Mouse (Mus musculus) megakaryocyte, adult 5-6 weeks (primary cell): ENCODE results near the gene Scrn2. TPM values are rescaled to one million over a fixed set of nuclear protein-coding genes. Genes with fewer than 3 reads are reported as not detected.

Source experiments
- ATAC-seq: 2 replicates; pipeline ENCODE4 v1.8.0; 2016; ENCODE audit warnings: mild to moderate bottlenecking, inconsistent platforms; ENCODE audit not compliant: poor library complexity, severe bottlenecking
- total RNA-seq, 2 experiments: library from RNA; stranded (forward) in 1 of 2; stranded (reverse) in 1 of 2; fragments of 153-499, 151-499 nt in 1 of 2; fragments of 221-1000, 200-1000 nt in 1 of 2; gene quantifications; 2 replicates each; pipeline versions ENCODE4 v1.2.3 to v1.2.4; 2015 to 2017

Gene Scrn2
- total RNA-seq, 2 experiments from 2014 or later: 1.4 to 5.1 TPM

DNA sequence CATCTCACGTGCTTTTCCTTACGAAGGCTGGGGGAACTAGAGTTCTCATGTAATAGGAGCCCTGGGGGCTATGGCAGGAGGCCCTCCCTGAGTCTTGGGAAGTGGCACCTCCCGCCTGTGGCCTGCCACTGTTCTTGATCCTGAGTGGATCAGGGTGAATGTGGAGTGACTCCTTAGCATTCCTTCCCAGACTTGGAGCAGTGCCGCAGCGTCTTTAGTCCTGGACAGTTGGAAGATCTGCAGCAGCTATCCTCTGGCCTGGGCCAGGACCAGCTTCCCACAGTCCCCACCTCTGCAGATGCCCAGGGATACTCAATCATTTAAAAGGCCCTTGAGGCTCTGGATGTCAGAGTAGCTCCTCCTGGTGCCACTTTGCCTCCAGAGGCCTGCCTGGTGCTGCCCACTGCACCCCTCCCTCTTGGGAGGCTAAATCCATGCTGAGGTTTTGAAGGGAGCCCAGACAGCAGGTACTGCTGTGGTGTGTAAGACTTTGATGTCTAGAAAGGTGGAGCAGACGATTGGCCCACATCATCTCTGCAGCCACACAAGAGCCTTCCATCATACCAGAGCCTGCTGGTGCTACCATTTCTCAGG lies 19.9 kb downstream of the Scrn2 start:
- no peak for ATAC-seq

DNA sequence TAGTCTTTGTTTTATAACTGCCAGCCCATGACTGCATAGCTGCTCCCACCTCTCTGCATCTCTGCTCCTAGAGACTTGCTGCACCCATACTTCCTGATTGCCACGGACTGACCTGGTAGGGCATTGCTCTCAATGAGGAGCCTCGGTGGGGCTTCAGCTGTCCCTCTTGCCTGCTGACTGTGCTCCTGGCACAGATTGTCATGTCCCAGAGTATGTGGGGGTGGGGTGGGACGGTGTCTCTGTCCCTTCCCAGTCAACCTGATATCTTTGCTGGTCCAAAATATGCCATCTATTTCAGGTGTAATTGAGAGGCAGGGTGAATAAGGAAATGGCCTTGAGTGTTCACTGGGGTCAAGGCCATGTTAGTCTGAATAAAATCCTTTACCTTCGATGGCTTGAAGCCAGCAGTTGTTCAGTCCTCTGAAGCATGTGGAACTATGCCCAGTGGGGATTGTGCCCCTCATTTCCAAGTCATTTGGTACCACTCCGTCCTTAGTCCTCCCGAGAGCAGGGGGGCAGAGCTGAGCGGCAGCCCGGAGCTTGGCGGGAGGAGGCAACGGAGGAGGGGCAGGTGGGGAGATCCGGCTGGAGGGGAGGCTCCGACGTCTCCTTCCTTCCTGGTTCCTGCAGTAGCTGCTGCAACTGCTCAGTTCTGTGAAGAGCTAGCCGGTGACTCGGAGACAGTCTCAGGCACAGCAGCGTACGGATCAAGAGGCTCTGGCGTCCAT lies 20.6 kb downstream of the Scrn2 start, which contains the start of gene Osbpl7:
Gene Osbpl7, plus strand, starts transcription at position 413 of the 728 bp plus-strand sequence.
- ATAC-seq: peak; percentile 77

DNA sequence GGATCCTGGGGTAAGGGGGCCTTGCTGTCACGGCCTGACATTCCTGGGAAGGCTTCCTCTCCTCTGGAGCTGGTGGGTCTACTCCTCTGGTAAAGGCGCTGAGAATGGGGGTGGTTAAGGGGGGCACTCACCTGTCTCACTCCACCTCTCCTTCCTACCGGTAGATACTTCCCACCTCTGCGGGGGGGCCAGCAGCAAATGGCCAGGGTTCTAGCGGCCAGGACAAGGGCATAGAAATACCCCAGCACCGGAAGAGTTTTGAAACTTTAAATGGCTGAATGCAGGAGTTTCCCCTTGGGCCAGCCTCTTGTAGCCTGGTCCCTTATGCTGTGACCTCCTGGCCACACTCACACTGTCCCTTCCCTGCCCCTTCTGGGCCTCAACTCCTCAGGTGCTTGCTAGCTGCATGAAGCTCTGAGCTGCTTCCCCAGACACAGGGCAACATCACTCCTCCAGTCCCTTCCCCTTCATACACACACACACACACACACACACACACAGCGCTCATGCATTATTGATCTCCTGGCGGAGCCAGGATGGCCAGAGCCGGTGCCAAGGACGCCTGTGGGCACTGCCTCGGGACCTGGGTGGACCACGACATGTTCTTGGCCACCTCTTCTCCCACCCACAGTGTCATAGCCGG lies 21.3 kb downstream of the Scrn2 start:
- peak; percentile 17 for ATAC-seq

DNA sequence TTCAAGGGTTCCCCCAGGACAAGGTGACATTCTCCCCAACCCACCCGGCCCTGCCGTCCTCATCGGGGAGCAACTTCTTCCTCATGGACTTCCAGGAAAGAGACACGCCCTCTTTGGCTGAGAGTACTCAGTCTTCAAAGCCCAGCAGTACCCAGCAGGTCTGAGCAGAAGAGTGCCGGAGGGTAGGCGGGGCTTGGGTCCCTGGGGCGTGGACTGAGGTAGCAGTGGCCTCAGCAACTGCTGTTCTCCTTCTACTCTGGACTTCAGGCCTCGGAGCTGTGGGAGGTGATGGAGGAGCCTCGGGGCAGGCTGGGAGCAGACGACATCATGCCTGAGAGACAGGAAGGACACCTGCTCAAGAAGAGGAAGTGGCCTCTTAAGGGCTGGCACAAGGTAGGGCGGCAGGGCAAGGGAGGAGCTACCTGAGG lies 22.5 kb downstream of the Scrn2 start:
- ATAC-seq: peak; percentile 70

DNA sequence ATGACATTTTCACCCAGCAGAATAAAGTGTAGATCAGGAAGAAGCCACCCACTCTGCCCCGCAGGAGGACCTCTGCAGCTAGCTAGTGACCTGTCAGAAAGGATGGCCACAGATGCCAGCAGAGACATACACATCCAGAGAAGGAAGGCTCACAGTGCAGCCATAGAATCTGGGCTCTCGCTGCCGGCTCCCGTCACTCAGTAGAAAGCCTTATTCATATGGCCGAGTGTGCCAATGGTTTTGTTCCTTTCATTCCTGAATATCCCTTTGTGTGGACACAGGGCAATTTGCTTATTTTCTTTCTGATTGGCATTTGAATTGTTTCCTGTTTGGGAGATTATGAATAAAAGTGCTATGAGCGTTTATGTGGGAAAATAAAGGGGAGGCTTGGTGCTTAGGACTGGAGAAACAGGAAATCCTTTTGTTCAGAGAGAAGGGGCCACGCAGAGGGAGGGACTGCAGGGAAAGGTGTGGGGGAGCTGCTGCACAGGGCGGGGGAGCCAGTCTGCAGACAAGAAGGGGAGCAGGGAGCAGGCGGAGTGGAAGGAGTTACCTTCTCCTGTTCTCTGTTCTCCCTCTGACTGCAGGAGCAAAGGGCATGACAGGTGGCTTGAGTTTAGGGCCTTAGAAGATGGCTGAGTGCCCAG lies 33.7 kb downstream of the Scrn2 start:
- no peak for ATAC-seq

DNA sequence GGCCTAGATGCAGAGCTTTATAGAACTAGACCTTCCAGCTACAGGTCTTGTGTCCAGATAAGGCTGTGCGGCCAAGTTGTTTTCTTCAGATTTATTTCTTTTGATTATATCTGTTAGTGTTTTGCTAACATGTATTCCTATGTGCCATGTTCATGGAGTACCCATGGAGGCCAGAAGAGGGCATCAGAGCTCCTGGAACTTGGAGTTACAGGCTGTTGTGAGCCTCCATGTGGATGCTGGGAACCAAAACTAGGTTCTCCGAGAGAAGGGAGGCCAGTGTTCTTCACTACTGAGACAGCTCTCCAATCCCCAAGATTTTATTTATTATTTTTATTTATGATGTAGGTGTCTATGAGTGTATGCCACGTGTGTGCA lies 34.2 kb downstream of the Scrn2 start:
- ATAC-seq: no peak

DNA sequence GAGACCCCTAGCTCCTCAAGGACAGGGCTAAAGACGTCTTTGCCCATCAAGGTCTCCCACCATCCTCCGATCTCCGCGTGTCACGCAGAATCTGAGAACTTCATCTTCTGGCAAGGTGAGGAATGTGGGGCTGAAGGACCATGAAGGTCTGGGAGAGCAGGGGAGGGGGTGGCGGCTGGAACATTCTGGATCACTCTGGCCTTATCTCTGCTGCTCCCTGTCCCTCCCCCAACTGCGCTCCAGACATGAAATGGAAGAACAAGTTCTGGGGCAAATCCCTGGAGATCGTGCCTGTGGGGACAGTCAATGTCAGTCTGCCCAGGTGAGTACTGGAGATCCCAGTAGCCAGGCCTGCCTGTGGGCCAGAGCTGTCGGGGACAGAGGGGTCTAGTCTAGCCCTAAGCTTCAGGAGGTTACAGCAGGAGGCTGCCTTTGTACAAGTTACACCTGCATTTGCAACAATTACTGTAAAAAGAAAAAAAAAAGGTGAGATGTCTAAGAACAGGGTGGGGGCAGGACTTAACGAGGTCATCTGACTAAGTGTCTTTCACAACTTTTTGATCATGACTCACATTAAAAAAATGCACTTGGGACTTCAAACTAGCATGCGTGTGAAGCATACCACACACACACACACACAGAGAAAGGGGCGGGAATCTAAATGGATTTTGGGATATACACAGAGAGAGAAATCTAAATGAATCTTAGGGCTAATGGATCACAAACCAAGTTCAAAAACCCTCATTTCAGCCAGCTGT lies 36.0 kb downstream of the Scrn2 start:
- no peak for ATAC-seq

DNA sequence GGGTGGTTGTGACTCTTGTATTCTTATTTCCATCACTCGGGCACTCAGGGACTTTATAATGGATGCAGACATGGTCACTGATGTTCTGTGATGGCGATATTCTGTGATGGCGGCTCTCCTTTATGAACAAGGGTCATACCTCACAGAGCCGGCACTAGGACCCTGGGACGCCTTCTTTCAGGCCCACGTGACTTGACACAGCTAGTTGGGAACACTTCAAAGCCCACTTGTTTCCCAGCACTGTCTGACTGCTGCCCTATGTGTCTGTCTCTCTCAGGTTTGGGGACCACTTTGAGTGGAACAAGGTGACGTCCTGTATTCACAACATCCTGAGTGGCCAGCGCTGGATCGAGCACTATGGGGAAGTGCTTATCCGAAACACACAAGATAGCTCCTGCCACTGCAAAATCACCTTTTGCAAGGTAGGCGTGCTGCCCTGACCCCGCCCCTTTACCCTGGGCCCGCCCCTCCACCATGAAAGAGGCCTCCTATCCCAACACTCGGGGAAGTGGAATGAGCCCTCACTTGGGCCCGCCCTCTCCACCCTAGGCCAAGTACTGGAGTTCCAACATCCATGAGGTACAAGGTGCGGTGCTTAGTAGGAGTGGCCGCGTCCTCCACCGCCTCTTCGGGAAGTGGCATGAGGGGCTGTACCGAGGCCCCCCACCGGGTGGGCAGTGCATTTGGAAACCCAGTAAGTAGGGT lies 37.1 kb downstream of the Scrn2 start:
- no peak for ATAC-seq

DNA sequence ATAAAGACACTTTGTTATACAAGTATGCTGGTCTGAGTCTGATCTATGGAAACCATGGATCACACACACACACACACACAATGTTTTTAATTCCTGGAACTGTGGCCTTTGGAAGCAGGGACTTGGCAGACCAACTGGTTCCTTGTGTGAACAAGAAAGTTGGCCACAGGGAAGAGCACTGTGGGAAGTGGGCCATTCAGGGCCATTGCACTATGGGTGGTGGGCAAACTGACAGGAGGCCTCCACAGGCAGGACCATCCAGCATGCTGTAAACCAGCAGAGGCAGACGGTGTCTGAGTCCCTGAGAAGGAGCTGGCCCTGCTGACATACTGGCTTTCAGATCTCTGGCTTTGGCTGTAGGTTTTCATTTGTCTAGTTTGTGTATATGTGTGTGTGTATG lies 39.6 kb downstream of the Scrn2 start:
- no peak for ATAC-seq

DNA sequence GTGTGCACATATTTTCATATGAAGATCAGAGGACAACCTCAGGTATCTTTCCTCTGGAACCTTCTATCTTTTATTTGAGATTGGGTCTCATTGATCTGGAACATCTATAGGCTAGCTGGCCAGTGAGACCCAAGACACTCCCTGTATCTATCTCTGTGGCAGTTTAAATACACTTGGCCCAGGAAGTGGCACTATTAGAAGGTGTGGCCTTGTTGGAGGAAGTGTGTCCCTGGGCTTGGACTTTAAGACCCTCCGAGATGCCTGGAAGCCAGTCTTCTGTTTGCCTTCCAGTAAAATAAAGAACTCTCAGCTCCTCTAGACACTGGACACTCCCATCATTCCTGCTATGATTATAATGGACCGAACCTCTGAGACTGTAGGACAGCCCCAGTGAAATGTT lies 40.0 kb downstream of the Scrn2 start:
- ATAC-seq: no peak

DNA sequence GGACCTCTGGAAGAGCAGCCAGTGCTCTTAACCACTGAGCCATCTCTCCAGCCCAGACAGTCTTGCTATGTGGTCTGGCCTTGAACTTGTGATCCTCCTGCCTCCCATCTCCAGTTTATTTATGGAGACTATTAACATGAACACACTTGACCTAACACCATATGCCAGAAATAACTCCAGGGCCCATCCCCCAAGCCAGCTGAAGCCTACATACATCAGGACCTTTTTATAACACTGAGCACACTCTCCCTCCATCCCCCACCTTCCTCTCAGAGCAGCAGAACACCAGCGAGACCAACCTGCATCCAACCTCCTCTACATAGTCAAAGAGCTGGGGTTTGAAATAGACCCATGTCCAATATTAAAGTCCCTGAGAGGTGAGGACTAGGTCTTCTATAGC lies 41.4 kb downstream of the Scrn2 start:
- no peak for ATAC-seq

DNA sequence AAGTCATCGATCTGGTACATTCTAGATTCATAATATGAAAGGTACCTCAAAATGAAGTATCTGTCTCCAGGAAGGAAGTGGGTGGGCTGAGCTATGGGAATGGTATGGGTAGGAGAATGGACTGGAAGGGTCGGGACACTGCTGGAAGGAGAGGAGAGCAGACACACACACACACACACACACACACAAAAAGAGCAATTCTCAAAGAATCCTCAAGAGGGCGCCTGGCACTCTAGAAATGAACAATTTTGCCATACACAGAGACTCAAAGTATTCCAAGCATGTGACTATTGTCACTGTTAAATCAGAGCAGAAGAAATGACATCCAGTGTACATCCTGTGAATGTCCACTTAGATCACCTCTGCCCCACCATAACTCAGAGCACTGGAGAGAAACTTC lies 42.8 kb downstream of the Scrn2 start:
- peak; percentile 47 for ATAC-seq

DNA sequence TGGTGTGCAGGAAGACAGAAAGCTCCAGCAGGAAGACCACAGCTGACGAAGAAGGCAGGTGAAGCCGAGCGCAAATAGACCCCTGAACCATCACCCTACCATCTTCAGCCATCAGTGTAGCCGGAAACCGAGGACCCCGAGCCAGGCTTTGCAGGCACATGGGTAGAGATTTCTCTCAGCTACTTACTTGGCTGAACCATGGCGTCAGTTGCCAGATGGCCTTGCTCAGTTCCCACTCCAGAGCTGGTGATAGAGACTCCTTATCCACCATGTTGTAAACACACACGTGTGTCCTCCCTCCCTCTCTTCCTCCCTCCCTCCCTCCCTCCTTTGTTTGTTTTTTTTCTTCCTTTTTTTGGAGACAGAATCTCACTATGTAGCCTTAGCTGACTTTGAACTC lies 44.5 kb downstream of the Scrn2 start:
- ATAC-seq: no peak

DNA sequence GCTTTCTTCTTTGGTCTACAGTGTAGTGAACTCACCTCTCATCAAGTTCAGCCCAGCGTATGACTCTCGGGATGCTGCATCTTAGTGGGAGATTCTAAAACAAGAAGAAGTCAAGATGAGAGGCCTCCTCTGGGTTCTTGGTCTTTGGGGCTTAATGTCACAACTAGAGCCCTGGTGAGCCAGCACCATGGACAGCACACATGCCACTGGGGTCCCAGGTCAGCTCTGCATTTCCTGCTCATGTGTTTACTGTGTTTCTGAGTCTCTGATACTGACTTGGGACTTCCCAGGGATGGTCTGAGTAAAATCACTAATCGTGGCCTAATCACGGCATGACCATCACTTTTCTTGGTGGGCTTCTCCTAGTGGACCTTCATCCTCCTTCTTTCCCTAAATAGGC lies 49.0 kb downstream of the Scrn2 start:
- ATAC-seq: no peak

DNA sequence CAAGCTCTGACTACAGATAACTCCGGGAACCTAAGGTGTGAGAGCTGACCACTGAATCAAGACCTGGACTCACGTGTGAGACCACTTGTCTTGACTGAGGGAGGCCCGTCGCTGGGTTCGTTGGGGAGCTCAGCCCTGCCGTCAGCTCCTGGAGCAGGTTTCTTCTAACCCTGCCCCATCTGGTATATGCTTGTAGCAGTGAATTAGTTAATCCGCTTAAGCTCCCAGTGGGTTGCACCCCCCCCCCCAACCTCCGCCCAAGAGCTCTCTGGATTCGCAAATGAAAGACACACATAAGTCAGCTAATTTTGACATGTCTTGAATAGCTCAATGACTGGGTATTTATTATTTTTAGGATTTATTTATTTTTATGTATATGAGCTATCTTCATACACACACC lies 50.6 kb downstream of the Scrn2 start:
- no peak for ATAC-seq

DNA sequence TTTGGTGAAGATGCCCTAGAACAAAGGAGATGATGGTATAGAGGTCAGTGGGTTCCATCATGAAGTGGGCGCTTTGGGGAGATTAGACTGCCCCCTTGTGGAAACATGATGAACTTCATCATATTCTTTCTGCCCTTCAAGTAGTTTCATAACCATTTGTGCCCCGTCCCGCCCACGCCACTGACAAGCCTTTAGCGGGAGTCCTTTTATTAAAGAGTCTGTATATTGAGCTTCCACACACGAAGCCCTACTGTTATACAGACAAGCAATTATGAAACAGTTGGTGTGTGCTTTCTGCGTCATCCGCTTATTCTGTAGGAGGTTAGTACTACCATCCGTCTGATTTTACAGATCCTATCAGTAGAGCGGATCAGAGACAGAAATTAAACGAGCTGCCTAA lies 53.2 kb downstream of the Scrn2 start:
- peak; percentile 66 for ATAC-seq
